Mouse (Mus musculus): ENCODE measurements at regions not wholly inside any gene's neighbourhood (a gene's known extent, or its start where the extent isn't known, plus 50 kb on each side); places are given as distances from the start of the nearest gene placed in this dataset.

GRCm38 (mm10) chr3:128222344-128222743 is 326.2 kb upstream of the Fam241a start:
- dilution Hi-C loops (cut with MboI; ENCODE audit: extremely low pct_ligation_motif_present, extremely low pct_unique_long_range_greater_than_20kb, low sequenced_read_pairs): no loop called here
- Histone ChIP-seq H3K79me2 (replicated peaks; ENCODE audit: control insufficient read depth, extremely low read depth, insufficient read depth, poor library complexity, severe bottlenecking) (no peaks in the 10 kb centered on the region), H3K36me3 (replicated peaks in 1 of 2; ENCODE audit: control insufficient read depth in 1 of 2, insufficient read depth in 1 of 2, low read length in 1 of 2) (no peaks in the 10 kb centered on the region), H3K4me2 (ENCODE audit: insufficient read depth, low read depth, poor library complexity, severe bottlenecking) (no peak overlapping the region), H3K27ac (ENCODE audit: insufficient read depth, low read depth) (no peak overlapping the region), H3K9me3 (replicated peaks; ENCODE audit: low read length) (no peaks in the 10 kb centered on the region), H3K27me3 (replicated peaks) (no peaks in the 10 kb centered on the region), H3K4me3 (replicated peaks in 1 of 3; ENCODE audit: low read depth in 2 of 3, low read length in 2 of 3, poor library complexity in 1 of 3) (no peak overlapping the region), H3K9ac (ENCODE audit: insufficient read depth, low read depth) (no peak overlapping the region), H3K4me1 (ENCODE audit: control insufficient read depth in 1 of 2, insufficient read depth in 2 of 2) (no peaks in the 10 kb centered on the region)
- TF ChIP-seq ETS1 (conservative IDR thresholded peaks at IDR 0.05; ENCODE audit: low read depth, low read length): no peak
- TF ChIP-seq POLR2A (IDR thresholded peaks at IDR 0.05; ENCODE audit: low read depth, low read length): no peak
- no peak for TF ChIP-seq ELF1 (IDR thresholded peaks at IDR 0.05; ENCODE audit: low read depth, low read length)
- no peak for TF ChIP-seq BHLHE40 (IDR thresholded peaks at IDR 0.05; ENCODE audit: low read depth, low read length)
- no peak for TF ChIP-seq RAD21 (IDR thresholded peaks at IDR 0.05; ENCODE audit: low read depth, low read length)
- no peak for TF ChIP-seq MAZ (IDR thresholded peaks at IDR 0.05; ENCODE audit: low read depth, low read length)
- TF ChIP-seq E2F4 (IDR thresholded peaks at IDR 0.05; ENCODE audit: insufficient replicate concordance, low read depth, low read length): no peak
- no peak for TF ChIP-seq UBTF (IDR thresholded peaks at IDR 0.05; ENCODE audit: low read depth, low read length)
- no peak for TF ChIP-seq RCOR1 (conservative IDR thresholded peaks at IDR 0.05; ENCODE audit: low read depth, low read length)
- TF ChIP-seq JUND (conservative IDR thresholded peaks at IDR 0.05; ENCODE audit: low read depth, low read length): no peak
- TF ChIP-seq CHD2 (IDR thresholded peaks at IDR 0.05; ENCODE audit: low read length): no peak
- no peak for TF ChIP-seq MXI1 (IDR thresholded peaks at IDR 0.05; ENCODE audit: low read depth, low read length)
- no peak for TF ChIP-seq USF1 (IDR thresholded peaks at IDR 0.05; ENCODE audit: low read depth, low read length)
- no peak for TF ChIP-seq HCFC1 (IDR thresholded peaks at IDR 0.05; ENCODE audit: low read depth, low read length)
- no peak for TF ChIP-seq CTCF (conservative IDR thresholded peaks at IDR 0.05 in 1 of 2, IDR thresholded peaks at IDR 0.05 in 1 of 2; ENCODE audit: low read depth in 2 of 2, low read length in 2 of 2)
- DNase-seq (ENCODE audit: extremely low read depth): no peak
- in situ Hi-C loops (cut with MboI; ENCODE audit: low pct_ligation_motif_present, low pct_unique_long_range_greater_than_20kb, low sequenced_read_pairs): no loop called here

- TF ChIP-seq SIN3A (IDR thresholded peaks at IDR 0.05; ENCODE audit: low read length) (no peak), KAT2A (IDR thresholded peaks at IDR 0.05; ENCODE audit: insufficient replicate concordance, low read length) (no peak), HCFC1 (IDR thresholded peaks at IDR 0.05; ENCODE audit: low read depth, low read length) (no peak), POLR2A (IDR thresholded peaks at IDR 0.05; ENCODE audit: low read depth, low read length) (no peak), ETS1 (conservative IDR thresholded peaks at IDR 0.05; ENCODE audit: low read depth, low read length) (no peak), MAZ (IDR thresholded peaks at IDR 0.05; ENCODE audit: low read depth, low read length) (no peak), POLR2AphosphoS2 (IDR thresholded peaks at IDR 0.05; ENCODE audit: low read depth, low read length) (no peak), E2F4 (IDR thresholded peaks at IDR 0.05; ENCODE audit: insufficient replicate concordance, low read depth, low read length) (no peak), RAD21 (IDR thresholded peaks at IDR 0.05; ENCODE audit: low read depth, low read length) (no peak), USF2 (conservative IDR thresholded peaks at IDR 0.05; ENCODE audit: low read depth, low read length) (no peak), MYC (IDR thresholded peaks at IDR 0.05; ENCODE audit: low read depth, low read length) (no peak), ZC3H11A (IDR thresholded peaks at IDR 0.05; ENCODE audit: low read depth, low read length) (no peak), UBTF (IDR thresholded peaks at IDR 0.05; ENCODE audit: low read depth, low read length) (no peak), ELF1 (IDR thresholded peaks at IDR 0.05; ENCODE audit: low read depth, low read length) (no peak), RCOR1 (conservative IDR thresholded peaks at IDR 0.05; ENCODE audit: low read depth, low read length) (no peak), NELFE (IDR thresholded peaks at IDR 0.05; ENCODE audit: low read depth, low read length) (no peak)
- no peaks in the 10 kb centered on the region for H3K27me3 ChIP-seq (replicated peaks)
- no peaks in the 10 kb centered on the region for H3K36me3 ChIP-seq (replicated peaks in 1 of 2; ENCODE audit: control insufficient read depth in 1 of 2, insufficient read depth in 1 of 2, low read length in 1 of 2)
- no peaks in the 10 kb centered on the region for H3K4me1 ChIP-seq (ENCODE audit: control insufficient read depth in 1 of 2, insufficient read depth in 2 of 2)
- H3K4me3 ChIP-seq (replicated peaks in 1 of 3; ENCODE audit: low read depth in 2 of 3, low read length in 2 of 3, poor library complexity in 1 of 3): no peak overlapping the region
- H3K79me2 ChIP-seq (replicated peaks; ENCODE audit: control insufficient read depth, extremely low read depth, insufficient read depth, poor library complexity, severe bottlenecking): no peaks in the 10 kb centered on the region
- no peak overlapping the region for H3K4me2 ChIP-seq (ENCODE audit: insufficient read depth, low read depth, poor library complexity, severe bottlenecking)
- no peak overlapping the region for H3K9ac ChIP-seq (ENCODE audit: insufficient read depth, low read depth)
- H3K9me3 ChIP-seq (replicated peaks; ENCODE audit: low read length): no peaks in the 10 kb centered on the region
- dilution Hi-C loops (cut with MboI; ENCODE audit: extremely low pct_ligation_motif_present, extremely low pct_unique_long_range_greater_than_20kb, low sequenced_read_pairs): no loop called here
- no peak for DNase-seq (ENCODE audit: extremely low read depth)
- no peak overlapping the region for H3K27ac ChIP-seq (ENCODE audit: insufficient read depth, low read depth)
- in situ Hi-C loops (cut with MboI; ENCODE audit: low pct_ligation_motif_present, low pct_unique_long_range_greater_than_20kb, low sequenced_read_pairs): no loop called here
Measured at GRCm38 (mm10) chr3:128221625-128222024, 325.5 kb upstream of the Fam241a start.
